Mouse (Mus musculus) small intestine, adult 2 months (tissue): ENCODE results near the gene Dhx40. TPM values are rescaled to one million over a fixed set of nuclear protein-coding genes. Genes with fewer than 3 reads are reported as not detected.

ENCODE experiments used
- H3K27ac ChIP-seq: fragments of 200-500 bp; 2 replicates; pipeline ENCODE4 v1.5.1; 2012; ENCODE audit warnings: low read depth, low read length, control low read depth, inconsistent platforms; ENCODE audit not compliant: insufficient read depth
- H3K27me3 ChIP-seq: fragments of 200-500 bp; 2 replicates; pipeline ENCODE4 v1.6.1; 2012; ENCODE audit warnings: mild to moderate bottlenecking, moderate library complexity, low read length, inconsistent platforms; ENCODE audit not compliant: control insufficient read depth, insufficient read depth
- H3K36me3 ChIP-seq: fragments of 200-500 bp; 2 replicates; pipeline ENCODE4 v1.6.1; 2012; ENCODE audit warnings: mild to moderate bottlenecking, low read length, control low read depth, inconsistent platforms; ENCODE audit not compliant: control insufficient read depth, insufficient read depth
- H3K4me1 ChIP-seq: fragments of 200-500 bp; 2 replicates; pipeline ENCODE4 v1.6.1; 2012; ENCODE audit warnings: low read length, inconsistent platforms, mixed read lengths; ENCODE audit not compliant: control insufficient read depth, insufficient read depth, insufficient read length
- H3K4me3 ChIP-seq: fragments of 200-500 bp; 2 replicates; pipeline ENCODE4 v1.5.1; 2012; ENCODE audit warnings: low read depth, mild to moderate bottlenecking, control low read depth, inconsistent platforms, low read length, moderate library complexity
- CTCF ChIP-seq: fragments of 200-500 bp; IDR thresholded peaks from 2 replicates; pipeline ENCODE4 v1.5.1; 2012; ENCODE audit warnings: low read depth, mild to moderate bottlenecking, control low read depth, inconsistent platforms, low read length, moderate library complexity, mixed read lengths; ENCODE audit not compliant: insufficient replicate concordance, insufficient read length; ENCODE audit errors: extremely low read depth
- POLR2A ChIP-seq: fragments of 200-500 bp; IDR thresholded peaks from 2 replicates; pipeline ENCODE4 v1.6.1; 2012; ENCODE audit warnings: low read depth, mild to moderate bottlenecking, control low read depth, inconsistent platforms, low read length, moderate library complexity
- WGBS: fragments of 180-500 bp; shearing (Covaris S2); methylation state at CpG from one replicate; pipeline ENCODE4 v1.1.7; 2018; 5-methylcytosine and 5-hydroxymethylcytosine counted together
- polyA plus RNA-seq: library from polyadenylated mRNA; depleted of rRNA; stranded (reverse); fragments of >200 nt; gene quantifications from 2 replicates; pipeline ENCODE4 v1.2.3, GENCODE M21; 2012

Gene Dhx40
- polyA plus RNA-seq, 1 experiment: 2.0 TPM

DNA sequence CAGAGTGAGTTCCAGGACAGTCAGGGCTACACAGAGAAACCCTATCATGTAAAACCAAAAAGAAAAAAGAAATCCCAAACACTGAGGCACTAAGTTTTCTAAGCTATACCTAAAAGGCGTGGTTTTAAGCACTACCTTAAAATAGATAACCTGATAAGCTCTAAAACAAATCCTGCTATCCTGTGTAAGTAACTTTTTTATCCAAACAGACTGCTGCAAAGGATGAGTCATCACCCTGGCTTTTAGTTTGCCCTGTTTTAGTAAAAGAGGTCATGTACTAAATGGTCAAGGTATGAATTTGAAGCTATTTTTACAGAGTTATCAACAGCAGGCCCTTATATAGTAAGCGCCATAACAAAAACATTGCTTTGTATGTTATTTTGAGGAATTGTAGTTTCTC is 47.7 kb downstream of the Dhx40 start:
- Histone ChIP-seq H3K27me3 (no peaks in the 10 kb centered on the region), H3K4me3 (no peak overlapping the region), H3K36me3 (no peaks in the 10 kb centered on the region), H3K27ac (no peak overlapping the region), H3K4me1 (no peaks in the 10 kb centered on the region; the same call in 1 of the 2 replicates)
- TF ChIP-seq POLR2A (no peak), CTCF (no peak)
- 90% methylated on average over 2 of the region's 2 CpGs for WGBS

- TF ChIP-seq POLR2A (no peak), CTCF (no peak)
- Histone ChIP-seq H3K4me1 (no peaks in the 10 kb centered on the region; the same call in 1 of the 2 replicates), H3K27me3 (no peaks in the 10 kb centered on the region), H3K4me3 (no peak overlapping the region), H3K36me3 (no peaks in the 10 kb centered on the region), H3K27ac (peak overlapping the region; percentile 96; the same call in 1 of the 2 replicates)
- WGBS: 96% methylated on average over 1 of the region's 1 CpGs
These were observed 48.3 kb downstream of the Dhx40 start for GRCm38 (mm10) chr11:86759226-86759625.

DNA sequence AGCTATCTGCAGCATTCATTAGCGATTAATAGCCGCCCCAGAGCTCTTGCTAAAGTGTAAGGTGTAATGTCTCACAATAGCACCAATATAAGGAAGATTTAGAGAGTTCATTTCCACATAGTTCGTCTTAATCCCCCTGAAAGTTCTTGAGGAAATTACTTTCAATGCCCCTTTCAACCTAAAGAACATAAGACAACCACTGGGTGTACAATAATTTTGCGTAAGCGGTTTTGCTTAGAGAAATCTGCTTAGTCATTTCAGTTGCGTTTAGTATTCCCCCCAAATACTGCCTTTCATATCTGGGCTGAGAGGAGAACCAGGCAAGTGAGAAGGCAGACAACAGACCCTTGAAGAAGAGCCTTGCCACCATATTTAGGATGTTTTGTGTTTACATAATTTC is 49.0 kb downstream of the Dhx40 start:
- peaks cover 4% of the 10 kb centered on the region; the same call in 1 of the 2 replicates for H3K4me1 ChIP-seq
- WGBS: 20% methylated on average over 6 of the region's 6 CpGs
- no peak overlapping the region; the same call in 1 of the 2 replicates for H3K4me3 ChIP-seq
- H3K27ac ChIP-seq: peak overlapping the region; percentile 96
- TF ChIP-seq POLR2A (no peak), CTCF (no peak)
- peaks cover under 1% of the 10 kb centered on the region; the same call in 1 of the 2 replicates for H3K36me3 ChIP-seq
- no peaks in the 10 kb centered on the region for H3K27me3 ChIP-seq

DNA sequence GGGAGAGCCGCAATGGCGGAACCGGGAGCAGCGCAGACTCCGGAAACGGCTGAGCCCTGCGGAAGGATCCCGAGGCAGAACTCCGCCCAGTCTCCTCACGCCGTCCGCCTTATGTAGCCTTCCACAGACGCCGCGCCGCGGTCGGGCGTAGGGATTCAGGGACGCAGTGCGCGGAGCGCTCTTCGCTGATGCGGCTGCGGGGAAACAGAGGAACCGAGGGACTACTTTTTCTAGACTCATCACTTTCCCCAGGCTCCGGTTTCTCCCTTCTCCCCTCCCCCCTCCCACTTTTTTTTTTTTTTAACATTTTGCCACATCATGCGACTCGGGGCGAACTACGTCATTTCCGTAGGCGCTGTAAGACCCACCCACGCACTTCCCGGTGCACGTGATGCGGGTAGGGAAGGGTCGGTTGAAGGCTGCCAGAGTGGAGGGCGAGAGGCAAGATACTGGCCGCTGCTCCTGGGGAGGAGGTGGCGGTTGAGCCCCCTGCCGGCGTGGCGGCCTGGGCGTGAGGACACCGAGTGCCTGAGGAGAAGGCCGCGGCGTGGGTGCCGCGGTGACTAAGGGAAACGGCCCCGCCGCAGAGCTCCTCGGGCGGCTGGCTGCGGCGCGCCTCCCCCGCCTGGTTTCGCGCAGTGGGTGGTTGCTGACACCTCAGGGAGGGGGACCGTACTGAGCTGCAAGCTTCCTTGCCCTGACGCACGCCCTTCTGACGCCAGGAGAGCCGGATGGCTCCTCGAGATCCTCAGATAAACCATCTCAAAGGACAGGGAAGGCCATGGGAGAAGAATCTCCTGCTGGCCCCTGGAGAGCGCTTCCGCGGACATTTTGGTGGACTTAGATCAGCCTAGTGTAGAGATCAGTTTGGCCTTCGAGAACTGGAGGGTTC is 49.8 kb downstream of the Dhx40 start, which contains the start of gene Cltc:
Cltc (minus strand) TSS at position 86 of the 892 bp plus-strand sequence.
- TF ChIP-seq CTCF (no peak), POLR2A (peak; percentile 96)
- H3K4me3 ChIP-seq: peak within 1 kb of the TSS; percentile 79
- peak within 1 kb of the TSS; percentile 96 for H3K27ac ChIP-seq
- no peaks in the 10 kb centered on the region for H3K27me3 ChIP-seq
- 1% methylated on average over 73 of the region's 73 CpGs for WGBS
- H3K36me3 ChIP-seq: peaks cover 4% of the 10 kb centered on the region; the same call in 1 of the 2 replicates
- peaks cover 6% of the 10 kb centered on the region; the same call in 1 of the 2 replicates for H3K4me1 ChIP-seq

- Histone ChIP-seq H3K27me3 (no peaks in the 10 kb centered on the region), H3K4me1 (peaks cover 10% of the 10 kb centered on the region; the same call in 1 of the 2 replicates), H3K4me3 (peak overlapping the region; percentile 79), H3K36me3 (peaks cover 6% of the 10 kb centered on the region; the same call in 1 of the 2 replicates), H3K27ac (peak overlapping the region; percentile 96)
- WGBS: under 1% methylated on average over 18 of the region's 18 CpGs
- no peak; the same call in 1 of the 2 replicates for TF ChIP-seq POLR2A
These were observed 50.4 kb downstream of the Dhx40 start for GRCm38 (mm10) chr11:86757142-86757479.

- peak overlapping the region; percentile 79 for H3K4me3 ChIP-seq
- peak overlapping the region; percentile 96 for H3K27ac ChIP-seq
- H3K36me3 ChIP-seq: peaks cover 6% of the 10 kb centered on the region; the same call in 1 of the 2 replicates
- H3K27me3 ChIP-seq: no peaks in the 10 kb centered on the region
- H3K4me1 ChIP-seq: peaks cover 11% of the 10 kb centered on the region; the same call in 1 of the 2 replicates
- under 1% methylated on average over 31 of the region's 31 CpGs for WGBS
- no peak for TF ChIP-seq POLR2A
- no peak for TF ChIP-seq CTCF
These were observed 51.1 kb downstream of the Dhx40 start for GRCm38 (mm10) chr11:86756156-86757141.
